Mouse (Mus musculus): ENCODE measurements around the gene Hmgb1.
A peak's percentile ranks its signal among the peaks of the same experiment; 100 is the strongest.
"Not testable (repeated sequence)": the region's sequence is repeated elsewhere in the genome, so short reads cannot be mapped to it uniquely, and the experiment has no call there.

Gene Hmgb1

DNA sequence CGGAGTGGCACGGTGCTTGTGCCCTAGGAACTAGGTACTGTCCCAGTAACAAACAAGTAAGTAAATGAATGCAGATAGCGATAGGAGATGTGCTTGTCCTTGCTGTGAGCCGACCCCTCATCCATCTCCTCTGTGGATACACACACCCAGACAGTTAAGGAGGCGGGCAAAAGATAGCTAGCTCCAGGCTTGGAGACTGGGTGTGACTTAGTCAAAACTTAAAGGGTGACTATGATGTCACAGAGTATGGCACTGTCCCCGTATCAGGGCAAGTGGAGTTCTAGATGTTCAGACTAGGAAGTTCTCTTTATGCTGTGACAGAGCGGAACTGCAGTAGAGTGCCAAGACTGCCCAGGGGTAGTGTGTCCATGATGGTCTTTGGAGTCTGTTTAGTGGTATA lies 37.6 kb downstream of the Hmgb1 start:
- DNase-seq (ENCODE audit: low spot score) = no peak

DNA sequence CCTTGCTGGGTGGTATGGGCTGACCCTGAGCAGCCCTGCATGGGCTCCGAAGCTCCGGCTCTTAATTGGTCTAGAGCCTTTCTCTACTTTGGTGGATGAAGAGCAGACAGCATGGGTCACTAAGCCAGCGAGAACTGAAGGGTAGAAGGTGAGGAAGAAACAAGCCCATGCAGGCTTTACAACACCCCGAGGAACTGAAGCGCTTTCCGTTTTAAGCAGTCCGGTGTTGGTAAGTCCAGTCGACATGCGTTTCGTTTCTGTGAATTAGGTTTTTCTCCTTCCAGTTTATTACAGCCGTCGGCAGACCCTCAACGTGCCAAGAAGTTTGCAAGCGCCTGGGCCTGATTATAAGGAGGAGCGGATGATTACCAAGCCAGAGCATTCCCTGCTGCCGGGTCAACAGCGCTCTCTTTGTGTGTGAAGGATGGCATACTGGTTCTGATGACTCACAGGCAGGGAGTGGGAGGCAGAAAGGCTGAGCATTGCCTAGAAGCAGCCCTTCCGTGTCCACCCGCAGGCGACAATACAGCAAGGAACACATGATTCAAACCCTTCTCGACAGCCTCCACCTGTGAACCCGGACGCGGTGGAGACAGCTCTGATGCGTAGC lies 40.4 kb downstream of the Hmgb1 start:
- peak; percentile 54 for DNase-seq (ENCODE audit: low spot score)

DNA sequence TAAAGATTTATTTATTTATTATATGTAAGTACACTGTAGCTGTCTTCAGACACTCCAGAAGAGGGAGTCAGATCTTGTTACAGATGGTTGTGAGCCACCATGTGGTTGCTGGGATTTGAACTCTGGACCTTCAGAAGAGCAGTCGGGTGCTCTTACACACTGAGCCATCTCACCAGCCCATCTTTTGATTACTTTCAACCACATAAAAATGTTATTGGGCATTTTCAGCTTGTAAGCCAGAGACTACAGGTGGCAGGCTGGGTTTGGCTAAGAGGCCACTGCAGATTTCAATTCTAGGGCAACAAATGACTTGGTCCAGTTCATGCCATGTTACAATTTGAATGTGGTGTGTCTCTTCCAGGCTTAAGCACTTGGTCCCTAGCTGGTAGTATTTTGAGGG lies 43.1 kb downstream of the Hmgb1 start:
- DNase-seq (ENCODE audit: low spot score) = not testable (repeated sequence)

DNA sequence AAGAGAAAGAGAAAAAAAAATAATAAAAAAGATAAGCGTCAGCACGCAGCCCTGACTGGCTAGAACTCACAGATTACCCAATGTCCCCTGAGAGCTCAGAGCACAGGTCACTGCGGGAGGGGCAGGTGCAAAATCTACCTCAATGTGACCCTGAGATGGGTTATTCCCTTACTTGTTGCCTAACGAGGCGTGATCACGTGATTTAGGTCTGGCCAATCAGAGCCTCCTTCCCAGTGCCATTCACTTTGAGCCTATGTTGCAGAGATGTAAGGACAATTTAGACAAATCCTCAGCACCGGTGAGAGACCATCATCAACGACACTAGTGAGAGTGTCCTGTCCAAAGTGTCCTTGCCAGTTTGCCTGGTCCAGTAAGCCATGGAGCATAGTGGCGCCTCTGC lies 44.0 kb downstream of the Hmgb1 start:
- no peak for DNase-seq (ENCODE audit: low spot score)

DNA sequence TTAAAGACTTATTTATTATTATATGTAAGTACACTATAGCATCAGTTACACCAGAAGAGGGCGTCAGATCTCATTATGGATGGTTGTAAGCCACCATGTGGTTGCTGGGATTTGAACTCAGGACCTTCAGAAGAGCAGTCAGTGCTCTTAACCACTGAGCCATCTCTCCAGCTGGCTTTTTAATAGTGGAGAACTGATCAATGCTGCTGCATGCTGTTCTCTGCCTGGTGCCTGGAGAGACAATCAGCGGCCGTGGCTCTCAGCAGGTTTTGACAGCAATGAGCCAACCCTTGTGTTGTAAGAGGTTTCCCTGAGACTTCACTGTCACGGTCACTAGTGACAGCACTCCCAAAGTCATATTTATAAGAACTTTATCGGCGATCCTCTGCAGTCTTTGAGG lies 46.2 kb downstream of the Hmgb1 start:
- DNase-seq (ENCODE audit: low spot score) = not testable (repeated sequence)

DNA sequence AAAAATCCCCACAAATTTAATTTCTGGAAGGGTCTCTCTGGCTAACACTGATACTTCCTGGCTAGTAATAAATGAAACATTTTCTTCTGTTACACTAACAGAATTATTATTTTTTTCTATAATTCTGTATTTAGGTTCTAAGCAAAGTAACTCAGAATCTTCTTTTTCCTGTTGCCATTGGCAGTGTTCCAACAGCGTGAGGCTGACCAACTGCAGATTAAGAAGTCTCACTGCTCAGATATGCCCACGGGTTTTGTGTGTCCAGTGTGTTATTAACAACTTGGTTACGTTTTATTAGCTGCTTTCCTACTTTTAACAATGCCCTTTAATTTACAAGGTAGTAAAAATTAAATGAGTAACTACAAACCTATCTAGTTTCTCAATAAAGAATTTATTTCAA lies 46.8 kb downstream of the Hmgb1 start:
- DNase-seq (ENCODE audit: low spot score) = no peak

DNA sequence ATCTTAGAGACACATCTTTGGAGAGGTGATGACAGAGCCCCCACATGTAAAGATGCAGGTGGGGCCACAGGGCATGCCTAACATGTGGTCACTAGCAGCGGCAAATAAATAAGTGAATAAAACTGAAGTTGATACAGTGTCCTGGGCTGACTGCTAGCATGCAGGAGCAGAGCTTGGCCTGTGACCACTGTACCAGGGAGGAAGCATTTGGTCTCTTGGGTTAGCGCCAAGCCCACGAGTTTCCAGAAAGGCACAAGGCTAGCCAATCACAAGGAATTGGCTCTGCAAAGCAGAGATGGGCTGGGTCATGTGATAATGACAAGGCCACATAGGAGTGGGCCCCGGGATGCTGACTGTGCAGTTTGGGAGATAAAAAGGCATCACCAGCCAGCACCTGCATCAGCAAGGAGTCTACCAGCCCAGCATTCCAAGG lies 47.3 kb downstream of the Hmgb1 start:
- DNase-seq (ENCODE audit: low spot score) = no peak

DNA sequence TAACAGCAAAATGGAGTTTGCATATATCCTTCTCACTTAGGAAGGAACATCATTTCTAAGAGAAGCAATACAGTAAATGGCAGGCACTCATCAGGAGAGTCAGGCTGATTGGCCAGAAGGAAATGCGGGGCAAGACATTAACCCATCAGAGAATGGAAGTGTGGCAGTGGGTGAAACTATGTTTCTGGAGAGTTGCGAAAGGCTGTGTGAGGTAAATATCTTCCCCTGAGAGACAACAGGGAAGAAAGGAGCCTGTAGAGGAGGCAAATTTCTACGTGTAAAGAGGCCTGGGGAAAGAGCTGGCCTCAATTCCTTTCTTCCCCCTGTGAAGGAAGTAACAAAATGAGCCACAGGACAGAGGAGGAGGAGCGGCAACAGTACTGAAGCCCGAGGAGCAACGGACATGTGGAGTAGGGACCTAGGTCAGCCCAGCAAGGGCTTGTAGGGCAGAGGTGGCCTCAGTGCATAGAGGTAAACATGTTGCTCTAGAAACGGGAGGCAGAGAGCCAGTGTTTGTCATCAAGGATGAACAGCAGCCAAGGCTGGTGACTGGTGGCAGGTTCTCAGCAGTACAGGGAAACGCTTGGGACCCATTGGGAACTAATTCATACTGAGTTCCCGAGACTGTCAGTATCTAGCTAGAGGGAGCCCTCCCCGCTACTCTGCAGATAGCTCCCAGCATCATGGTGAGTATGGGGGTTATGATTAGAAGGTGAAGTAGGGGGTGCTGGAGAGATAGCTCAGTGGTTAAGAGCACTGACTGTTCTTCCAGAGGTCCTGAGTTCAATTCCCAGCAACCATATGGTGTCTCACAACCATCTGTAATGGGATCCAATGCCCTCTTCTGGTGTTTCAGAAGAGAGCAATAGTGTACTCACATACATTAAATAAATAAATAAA lies 48.6 kb downstream of the Hmgb1 start:
- DNase-seq (ENCODE audit: low spot score) = no peak

DNA sequence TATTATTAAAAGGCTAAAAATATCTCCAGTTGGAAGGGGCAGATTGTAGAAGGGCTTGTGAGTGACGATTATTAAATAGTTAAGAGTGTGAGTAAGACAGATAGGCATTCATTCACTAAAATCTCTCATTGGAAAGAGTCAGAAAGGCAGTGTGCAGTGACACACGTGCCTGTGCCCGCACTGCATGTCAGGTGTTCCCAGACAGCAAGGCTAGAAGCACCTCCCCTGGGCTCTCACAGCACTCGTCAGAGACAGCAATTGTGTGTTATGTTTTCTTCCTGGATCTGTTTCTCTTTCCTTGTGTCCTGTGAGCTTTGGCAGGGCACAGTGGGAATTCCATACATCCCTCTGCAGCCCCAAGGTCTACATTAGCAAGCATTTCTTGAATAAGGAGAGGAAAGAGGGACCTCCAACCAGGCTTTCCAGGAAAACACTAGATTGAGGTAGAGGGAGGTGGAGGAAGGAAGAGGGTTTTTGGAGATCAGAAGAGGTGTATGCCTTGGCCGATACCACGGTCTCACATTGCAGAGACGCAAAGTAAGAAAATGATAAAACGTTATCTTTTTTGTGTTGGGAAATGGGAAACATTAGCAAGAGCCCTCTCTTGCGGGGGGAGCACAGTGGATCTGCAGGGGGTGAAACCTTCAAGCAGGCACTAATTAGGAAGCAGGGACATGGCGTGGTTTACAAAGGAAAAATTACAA lies 49.4 kb downstream of the Hmgb1 start:
- DNase-seq (ENCODE audit: low spot score) = no peak

DNA sequence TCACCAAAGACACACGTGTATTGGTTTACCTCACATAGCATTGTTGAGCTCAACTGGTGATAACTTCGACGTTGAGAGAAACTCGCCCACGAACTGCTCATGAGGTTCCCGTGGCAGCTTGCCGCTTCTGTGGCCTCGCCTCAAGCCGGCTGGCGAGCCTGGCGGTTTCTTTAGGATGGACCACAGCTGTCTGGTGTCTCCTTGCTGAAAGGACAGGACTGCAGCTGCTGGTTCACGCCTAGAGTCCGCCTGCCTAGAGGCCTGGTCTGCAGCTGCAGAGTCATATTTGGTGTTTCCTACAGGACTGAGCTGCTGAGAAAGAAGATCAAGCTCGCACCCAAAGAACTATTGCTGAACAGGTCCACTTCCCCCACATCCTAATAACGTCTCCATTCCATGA lies 55.8 kb downstream of the Hmgb1 start:
- no peak for DNase-seq (ENCODE audit: low spot score)

DNA sequence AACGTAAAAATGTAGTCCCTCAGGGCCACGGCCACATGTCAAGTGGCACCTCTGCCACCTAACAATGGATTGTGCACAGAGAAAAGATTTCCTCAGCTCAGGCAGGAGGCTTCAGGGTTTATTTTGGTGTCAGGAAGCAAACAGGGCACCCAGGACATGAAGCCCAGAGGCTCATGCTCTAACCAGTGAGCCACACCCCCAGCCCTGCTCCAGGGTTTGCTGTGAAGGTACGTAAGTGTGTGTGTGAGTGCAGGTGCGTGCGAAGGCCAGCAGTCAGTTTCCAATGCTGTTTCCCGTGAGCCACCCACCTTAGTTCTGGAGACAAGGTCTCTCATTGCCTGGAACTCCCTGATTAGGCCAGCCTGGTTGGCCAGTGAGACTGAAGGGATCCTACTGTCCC lies 60.5 kb downstream of the Hmgb1 start:
- DNase-seq (ENCODE audit: low spot score) = no peak

DNA sequence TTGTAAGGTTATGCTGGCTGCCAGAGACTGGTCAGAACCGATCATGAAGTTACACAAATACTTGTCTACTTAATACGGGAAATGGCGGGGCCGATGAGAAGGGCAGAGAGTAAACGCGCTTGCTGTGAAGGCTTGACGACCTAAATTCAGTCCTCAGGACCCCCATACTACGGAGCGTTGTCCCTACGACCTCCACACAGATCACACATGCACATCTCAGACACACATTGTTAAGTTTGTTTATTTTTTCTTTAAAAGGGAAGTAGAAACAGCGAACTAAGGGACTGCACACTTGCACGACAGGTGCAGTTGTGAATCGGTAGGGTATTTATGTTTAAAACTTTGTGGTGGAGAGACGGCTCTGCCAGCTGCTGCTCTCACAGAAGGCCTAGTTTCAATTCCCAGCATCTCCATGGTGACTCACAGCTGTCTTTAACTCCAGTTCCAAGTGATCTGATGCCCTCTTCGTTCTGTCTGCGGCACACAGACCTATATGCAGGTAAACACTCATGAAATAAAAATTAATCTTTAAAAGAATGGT lies 64.9 kb downstream of the Hmgb1 start:
- no peak for DNase-seq (ENCODE audit: low spot score)

DNA sequence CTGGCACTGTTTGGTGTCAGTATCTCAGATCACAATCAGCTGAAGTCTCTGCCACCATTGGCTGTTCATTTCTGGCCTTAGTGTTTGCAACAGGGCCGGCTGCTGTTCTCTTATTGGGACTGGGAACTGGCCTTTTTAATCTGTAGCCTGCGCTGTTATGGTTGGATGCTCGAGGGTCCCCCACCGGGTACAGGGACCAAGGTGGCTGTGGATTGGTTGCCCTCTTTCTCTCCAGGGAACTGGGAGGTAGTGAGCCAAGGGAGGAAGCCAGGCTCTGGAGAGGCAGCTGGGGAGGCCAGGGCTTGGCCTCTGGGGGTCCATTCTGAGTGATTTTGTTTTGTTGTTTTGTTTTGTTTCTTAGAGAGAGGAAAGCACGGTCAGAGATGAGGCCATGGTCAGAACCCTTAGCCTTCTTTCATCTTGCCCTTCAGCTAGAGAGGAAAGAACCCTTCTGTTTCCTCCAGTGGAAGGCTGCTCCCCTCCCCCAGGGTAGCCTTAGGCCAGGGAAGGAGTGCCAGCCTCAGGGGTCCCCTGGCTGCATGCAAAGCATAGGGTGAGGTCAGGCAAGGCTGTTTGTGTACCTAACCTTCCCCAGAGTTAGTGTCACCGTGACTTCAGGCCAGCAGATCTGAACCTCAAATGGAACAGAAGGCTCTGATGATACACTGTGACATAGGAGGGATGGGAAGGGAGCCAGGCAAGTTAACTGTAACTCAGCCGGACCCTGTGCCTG lies 66.3 kb downstream of the Hmgb1 start:
- DNase-seq (ENCODE audit: low spot score) = no peak

DNA sequence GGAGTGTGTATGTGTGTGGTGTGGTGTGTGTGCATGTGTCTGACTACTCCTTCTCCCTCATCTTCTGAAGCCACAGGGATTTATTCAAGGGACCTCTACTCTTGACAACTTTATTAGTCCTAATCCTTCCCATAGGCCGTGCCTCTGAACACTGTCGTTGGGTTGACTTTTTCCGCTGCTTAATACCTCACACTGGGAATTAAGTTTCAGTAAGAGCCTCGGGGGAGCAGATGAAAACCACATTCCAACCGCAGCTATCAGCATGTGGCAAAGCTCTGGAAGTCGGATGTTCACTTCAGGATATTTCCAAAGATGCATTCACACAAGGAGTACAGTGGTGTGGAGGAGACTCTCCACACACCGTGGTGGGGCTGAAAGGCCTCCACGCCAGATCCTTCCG lies 69.7 kb downstream of the Hmgb1 start:
- no peak for DNase-seq (ENCODE audit: low spot score)

DNA sequence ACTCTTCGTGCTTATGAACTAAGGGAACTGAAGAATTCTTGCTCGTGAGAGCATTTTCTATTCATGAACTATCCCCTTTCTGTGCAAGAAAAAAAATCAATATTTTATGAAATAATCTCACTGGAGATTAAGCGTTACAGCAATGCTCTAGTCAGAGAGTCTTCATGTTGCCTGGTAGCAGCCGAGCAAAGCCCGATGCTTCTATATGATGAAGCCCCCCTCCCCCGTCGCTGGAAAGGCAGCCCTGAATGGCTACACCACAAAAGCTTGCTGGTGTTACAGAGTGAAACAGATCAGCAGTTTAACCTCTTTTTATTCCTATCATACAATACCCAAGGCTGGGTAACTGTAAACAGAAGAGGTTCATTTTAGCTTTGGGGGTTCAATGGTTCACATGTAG lies 70.3 kb downstream of the Hmgb1 start:
- no peak for DNase-seq (ENCODE audit: low spot score)

DNA sequence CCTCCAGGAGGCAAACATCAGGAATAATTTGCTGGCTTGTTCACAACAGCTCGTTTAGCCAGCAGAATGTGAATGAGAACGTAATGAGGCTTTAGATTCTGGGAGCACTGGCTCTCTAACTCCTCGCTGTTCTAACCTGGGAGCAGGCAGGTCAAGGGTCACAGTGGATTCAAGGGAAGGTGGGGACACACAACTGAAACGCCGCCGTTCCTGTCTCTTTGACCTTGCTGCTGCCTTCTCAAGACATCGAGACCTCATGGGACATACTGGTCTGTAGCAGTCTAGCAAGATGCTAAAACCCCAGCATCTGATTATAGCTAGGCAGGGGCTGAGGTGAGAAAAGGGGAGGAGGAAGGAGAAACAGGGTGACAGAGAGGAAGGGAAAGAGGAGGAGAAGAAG lies 70.8 kb downstream of the Hmgb1 start:
- no peak for DNase-seq (ENCODE audit: low spot score)

DNA sequence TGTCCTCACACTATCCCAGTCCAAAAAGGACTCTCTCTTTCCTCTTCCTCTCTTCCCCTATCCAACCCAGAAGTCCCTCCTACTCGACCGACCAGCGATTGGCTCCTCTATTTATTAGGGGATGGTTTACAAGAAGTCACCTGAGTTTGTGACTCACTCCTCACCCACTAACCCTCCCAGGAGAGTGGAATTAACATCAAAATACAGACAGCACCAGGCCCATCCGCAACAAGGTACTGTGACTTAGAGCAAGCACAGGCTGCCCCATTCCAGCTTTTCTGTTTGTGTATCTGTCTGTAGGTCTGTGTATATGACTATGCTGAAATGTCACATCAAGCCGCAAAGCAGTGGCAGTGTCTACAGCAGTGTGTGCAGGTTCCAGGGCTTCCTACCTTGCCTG lies 71.7 kb downstream of the Hmgb1 start:
- DNase-seq (ENCODE audit: low spot score) = no peak

DNA sequence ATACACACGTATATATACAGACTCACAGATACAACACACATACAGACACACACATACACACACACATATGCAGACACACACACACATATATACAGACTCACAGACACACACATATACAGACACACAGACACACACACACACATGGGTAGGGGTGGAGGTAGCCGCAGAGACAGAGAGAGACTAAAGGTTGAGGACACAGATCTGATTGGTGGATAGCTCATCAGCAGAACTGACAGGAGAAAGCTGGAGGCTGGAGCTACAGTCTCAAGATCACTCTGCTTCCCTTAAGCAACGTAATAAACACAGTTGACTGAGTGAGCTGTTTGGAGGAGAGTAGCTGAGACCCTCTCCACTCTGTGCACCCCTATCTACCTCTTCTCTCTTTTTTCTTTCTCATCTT lies 75.1 kb downstream of the Hmgb1 start:
- no peak for DNase-seq (ENCODE audit: low spot score)

DNA sequence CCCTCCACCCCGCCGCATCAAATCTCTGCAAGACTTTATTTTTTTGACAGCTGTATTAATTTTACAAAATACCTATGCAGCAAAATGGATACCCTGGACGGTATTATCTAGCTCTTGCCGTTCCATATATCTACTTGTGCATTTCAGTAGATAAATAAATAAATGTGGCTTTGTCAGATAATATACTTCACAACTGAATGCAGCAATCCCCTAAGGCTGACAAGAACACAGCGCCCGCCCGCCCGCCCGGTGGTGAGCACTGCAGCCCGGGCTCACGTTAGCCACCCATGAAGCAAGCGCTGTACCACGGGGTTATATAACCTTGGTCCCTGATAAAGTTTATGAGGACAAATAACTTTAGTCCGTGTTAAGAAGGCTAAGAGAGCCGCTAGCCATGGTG lies 76.1 kb downstream of the Hmgb1 start:
- no peak for DNase-seq (ENCODE audit: low spot score)

DNA sequence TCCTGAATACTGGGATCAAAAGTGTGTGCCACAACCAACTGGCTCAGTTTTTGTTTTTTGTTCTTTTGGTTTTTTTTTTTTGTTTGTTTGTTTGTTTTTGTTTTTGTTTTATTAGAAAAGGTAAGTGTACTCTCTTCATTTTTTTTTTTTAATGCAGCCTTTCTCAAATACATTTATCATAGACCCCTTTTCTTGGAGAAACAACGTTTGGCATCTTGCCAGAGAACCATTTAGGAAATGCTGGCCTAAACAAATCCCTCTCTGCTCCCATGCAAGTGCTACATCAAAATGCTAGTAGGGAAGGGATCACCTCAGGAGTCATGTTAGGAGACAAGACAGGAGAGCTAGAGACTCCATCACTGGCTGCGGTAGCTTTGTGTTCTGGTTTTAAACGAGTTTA lies 76.7 kb downstream of the Hmgb1 start:
- no peak for DNase-seq (ENCODE audit: low spot score)

DNA sequence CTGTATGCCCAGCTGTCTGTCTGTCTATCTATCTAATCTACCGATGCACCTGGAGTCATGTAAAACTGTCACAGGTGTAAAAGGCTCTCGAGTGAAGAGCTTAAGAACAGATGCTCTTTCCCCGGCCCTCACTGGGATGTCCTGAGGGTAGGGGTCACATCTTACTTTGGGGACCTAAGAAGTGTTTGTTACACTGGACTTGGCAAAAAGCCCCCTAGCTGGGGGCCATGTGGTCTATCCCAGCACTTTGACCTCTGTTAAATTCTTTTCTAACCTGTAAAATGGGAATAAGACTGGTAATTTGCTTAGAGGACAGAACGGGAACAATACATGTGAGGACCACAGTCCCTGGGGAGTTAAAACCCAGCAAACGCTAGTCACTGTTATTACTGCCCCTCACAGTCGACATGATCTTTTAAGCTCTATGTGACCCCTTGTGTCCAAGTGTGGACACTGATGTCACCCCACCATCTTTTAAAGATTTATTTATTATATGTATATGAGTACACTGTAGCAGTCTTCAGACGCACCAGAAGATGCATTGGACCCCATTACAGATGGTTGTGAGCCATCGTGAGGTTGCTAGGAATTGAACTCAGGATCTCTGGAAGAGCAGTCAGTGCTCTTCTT lies 80.1 kb downstream of the Hmgb1 start:
- DNase-seq (ENCODE audit: low spot score) = no peak

DNA sequence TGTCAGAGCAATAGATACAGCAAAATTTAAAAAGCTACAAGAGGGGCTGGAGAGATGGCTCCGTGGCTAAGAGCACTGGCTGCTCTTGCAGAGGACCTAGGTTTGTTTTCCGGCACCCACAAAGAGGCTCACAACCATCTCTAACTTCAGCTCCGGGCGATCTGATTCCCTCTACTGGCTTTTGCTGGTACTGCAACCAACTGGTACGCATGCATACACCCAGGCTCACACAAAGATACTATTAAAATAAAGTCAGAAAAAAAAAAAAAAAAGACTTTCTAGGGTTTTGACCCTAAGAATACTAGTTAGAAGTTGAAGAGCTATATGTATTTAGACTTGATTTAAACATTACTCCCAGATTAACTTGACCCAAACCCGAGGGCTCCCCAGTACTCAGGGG lies 82.4 kb downstream of the Hmgb1 start:
- no peak for DNase-seq (ENCODE audit: low spot score)
